Mouse (Mus musculus) intestine, embryonic 14.5 days (tissue): Measurements from ENCODE around the gene Gm3776. TPM values are rescaled to one million over a fixed set of nuclear protein-coding genes. Genes with fewer than 3 reads are reported as not detected.
"Not testable (repeated sequence)": the region's sequence is repeated elsewhere in the genome, so short reads cannot be mapped to it uniquely, and the experiment has no call there.

Experiments
- ATAC-seq: fragments of 200-750 bp; cut with Nextera tagmentation; replicated peaks from 2 replicates; pipeline ENCODE4 v1.8.0; 2017; ENCODE audit warnings: low read depth, moderate number of reproducible peaks, moderate TSS enrichment, moderate library complexity; ENCODE audit not compliant: low FRiP score, low TSS enrichment
- DNase-seq: peaks from one replicate; pipeline ENCODE4 v3.0.0-alpha.2; 2018; ENCODE audit warnings: low spot score
- H3K27ac ChIP-seq: fragments of 300-500 bp; sonication (generic); 2 replicates; pipeline ENCODE4 v1.5.1; 2014; ENCODE audit warnings: low read depth, mild to moderate bottlenecking, control low read depth
- H3K27me3 ChIP-seq: fragments of 300-500 bp; sonication (generic); replicated peaks from 2 replicates; pipeline ENCODE4 v1.6.1; 2014; ENCODE audit warnings: low read length, control low read depth; ENCODE audit not compliant: control insufficient read depth, insufficient read depth
- H3K36me3 ChIP-seq: fragments of 300-500 bp; sonication (generic); 2 replicates; pipeline ENCODE4 v1.6.1; 2014; ENCODE audit warnings: low read length, control low read depth; ENCODE audit not compliant: control insufficient read depth, insufficient read depth
- H3K4me1 ChIP-seq: fragments of 300-500 bp; sonication (generic); replicated peaks from 2 replicates; pipeline ENCODE4 v1.6.1; 2014; ENCODE audit warnings: low read length, control low read depth, mixed read lengths; ENCODE audit not compliant: control insufficient read depth, insufficient read depth
- H3K4me2 ChIP-seq: fragments of 300-500 bp; sonication (generic); 2 replicates; pipeline ENCODE4 v1.6.1; 2014; ENCODE audit warnings: low read length
- H3K4me3 ChIP-seq: fragments of 300-500 bp; sonication (generic); 2 replicates; pipeline ENCODE4 v1.5.1; 2014; ENCODE audit warnings: low read depth, low read length, control low read depth, mixed read lengths
- H3K9ac ChIP-seq: fragments of 300-500 bp; sonication (generic); 2 replicates; pipeline ENCODE4 v1.6.1; 2014; ENCODE audit warnings: mild to moderate bottlenecking, low read length
- H3K9me3 ChIP-seq: fragments of 300-500 bp; sonication (generic); 2 replicates; pipeline ENCODE4 v1.6.1; 2016; ENCODE audit warnings: low read length, control low read depth; ENCODE audit not compliant: control insufficient read depth
- WGBS: fragments of 180-500 bp; shearing (Covaris S2); extraction: QIAGEN DNeasy Blood & Tissue Kit; methylation state at CpG from one replicate; pipeline ENCODE4 v1.1.7; 2014; 5-methylcytosine and 5-hydroxymethylcytosine counted together
- polyA plus RNA-seq: library from polyadenylated mRNA; unstranded; fragments of >200 nt; fragmentation: Nextera tagmentation; extraction: Ambion mirVana; gene quantifications from 2 replicates; pipeline ENCODE4 v1.2.1, GENCODE M21; 2014

Gene Gm3776
- polyA plus RNA-seq, 1 experiment from 2014 or later: 1.7 TPM

- no peak overlapping the region for H3K9ac ChIP-seq
- H3K4me1 ChIP-seq: no peaks in the 10 kb centered on the region
- H3K9me3 ChIP-seq: no peaks in the 10 kb centered on the region
- no peak for ATAC-seq
- 88% methylated on average over 1 of the region's 1 CpGs for WGBS
- H3K4me2 ChIP-seq: no peak overlapping the region
- H3K4me3 ChIP-seq: no peak overlapping the region
- no peaks in the 10 kb centered on the region for H3K36me3 ChIP-seq
- no peak for DNase-seq
- H3K27ac ChIP-seq: no peak overlapping the region
- H3K27me3 ChIP-seq: no peaks in the 10 kb centered on the region
Measured at GRCm38 (mm10) chr9:78298232-78298631, 41.3 kb downstream of the Gm3776 start.

- H3K36me3 ChIP-seq, H3K27ac ChIP-seq, H3K9me3 ChIP-seq, H3K4me2 ChIP-seq, H3K4me3 ChIP-seq, DNase-seq, H3K4me1 ChIP-seq, H3K27me3 ChIP-seq, H3K9ac ChIP-seq, ATAC-seq: not testable (repeated sequence)
- 70% methylated on average over 1 of the region's 1 CpGs for WGBS
Measured at GRCm38 (mm10) chr9:78299143-78299542, 42.2 kb downstream of the Gm3776 start.

GRCm38 (mm10) chr9:78308122-78308521 is 51.2 kb downstream of the Gm3776 start:
- 78% methylated on average over 1 of the region's 3 CpGs for WGBS
- not testable (repeated sequence) for H3K27me3 ChIP-seq, H3K4me1 ChIP-seq, H3K9ac ChIP-seq, H3K36me3 ChIP-seq, H3K4me2 ChIP-seq, H3K4me3 ChIP-seq, DNase-seq, ATAC-seq, H3K9me3 ChIP-seq, H3K27ac ChIP-seq

GRCm38 (mm10) chr9:78314696-78315095 is 57.8 kb downstream of the Gm3776 start, which contains the start of gene Omt2a:
TSS of gene Omt2a (minus strand) at chr9:78314796.
- Histone ChIP-seq H3K4me3 (no peak within 1 kb of the TSS), H3K4me1 (no peaks in the 10 kb centered on the region), H3K27ac (no peak within 1 kb of the TSS), H3K27me3 (no peaks in the 10 kb centered on the region), H3K9me3 (no peaks in the 10 kb centered on the region), H3K9ac (no peak within 1 kb of the TSS), H3K36me3 (no peaks in the 10 kb centered on the region), H3K4me2 (no peak within 1 kb of the TSS)
- WGBS: 83% methylated on average over 2 of the region's 2 CpGs
- no peak for ATAC-seq
- DNase-seq: no peak

Other genes starting within 250 kb of the Gm3776 start
- gene Gcm1, start 205.2 kb upstream of the Gm3776 start, polyA plus RNA-seq: not detected in 2 replicates
- gene Fbxo9, start 148.1 kb upstream of the Gm3776 start, polyA plus RNA-seq: 35.3 and 43.0 TPM in 2 replicates
- gene Ick, start 147.9 kb upstream of the Gm3776 start, polyA plus RNA-seq: 25.7 TPM in 2 replicates
- gene Gsta4, start 74.4 kb upstream of the Gm3776 start, polyA plus RNA-seq: 43.1 and 46.6 TPM in 2 replicates
- 1.2 and 3.1 TPM in 2 replicates for gene Gsta1, start 26.5 kb upstream of the Gm3776 start, polyA plus RNA-seq
- gene Gm10639, start 32.8 kb downstream of the Gm3776 start, polyA plus RNA-seq: not detected in 2 replicates
- gene Omt2a, start 57.7 kb downstream of the Gm3776 start, polyA plus RNA-seq: not detected in 2 replicates
- gene Omt2b, start 70.5 kb downstream of the Gm3776 start, polyA plus RNA-seq: not detected in 2 replicates
- gene Gsta2, start 98.7 kb downstream of the Gm3776 start, polyA plus RNA-seq: 0.74 and 2.9 TPM in 2 replicates
- not detected in 2 replicates for gene Dppa5a, start 111.0 kb downstream of the Gm3776 start, polyA plus RNA-seq
- 0.24 and 0.40 TPM in 2 replicates for gene Ooep, start 121.6 kb downstream of the Gm3776 start, polyA plus RNA-seq
- gene Ddx43, start 138.6 kb downstream of the Gm3776 start, polyA plus RNA-seq: 0.54 and 0.86 TPM in 2 replicates
- 1.9 and 2.4 TPM in 2 replicates for gene Cgas, start 186.1 kb downstream of the Gm3776 start, polyA plus RNA-seq
- 25.5 and 26.8 TPM in 2 replicates for gene Mto1, start 191.1 kb downstream of the Gm3776 start, polyA plus RNA-seq
- 0.44 TPM in 1 of 2 replicates, not detected in the other for gene Gm17324, start 191.7 kb downstream of the Gm3776 start, polyA plus RNA-seq
- gene Eef1a1, start 232.0 kb downstream of the Gm3776 start, polyA plus RNA-seq: 5,695 and 6,055 TPM in 2 replicates